Mouse (Mus musculus): ENCODE data around the gene Plekha1. TPM values are rescaled to one million over a fixed set of nuclear protein-coding genes. Genes with fewer than 3 reads are reported as not detected.

Gene Plekha1
- polyA plus RNA-seq, 1 experiment from 2014 or later: 91.6 TPM

GRCm38 (mm10) chr7:130831586-130831985 lies 34.0 kb upstream of the Plekha1 start:
- Histone ChIP-seq H3K4me3 (ENCODE audit: low read length) (no peak overlapping the region), H3K4me1 (ENCODE audit: insufficient read depth, low read length) (peaks cover 20% of the 10 kb centered on the region), H3K27ac (ENCODE audit: low read length) (no peak overlapping the region), H3K36me3 (ENCODE audit: insufficient read depth, low read length) (no peaks in the 10 kb centered on the region), H3K9me3 (ENCODE audit: low read length) (no peaks in the 10 kb centered on the region), H3K9ac (replicated peaks; ENCODE audit: low read length) (no peak overlapping the region), H3K4me2 (replicated peaks; ENCODE audit: low read depth, low read length) (no peak overlapping the region), H3K27me3 (ENCODE audit: insufficient read depth, low read length) (peaks cover 6% of the 10 kb centered on the region; the same call in 1 of the 2 replicates)
- 91% methylated on average over 5 of the region's 5 CpGs for WGBS
- ATAC-seq (ENCODE audit: low FRiP score, low TSS enrichment): no peak

GRCm38 (mm10) chr7:130834299-130834698 lies 31.3 kb upstream of the Plekha1 start:
- no peak overlapping the region for H3K4me3 ChIP-seq (ENCODE audit: low read length)
- no peak overlapping the region; the same call in 1 of the 2 replicates for H3K9ac ChIP-seq (replicated peaks; ENCODE audit: low read length)
- peaks cover 6% of the 10 kb centered on the region; the same call in 1 of the 2 replicates for H3K27me3 ChIP-seq (ENCODE audit: insufficient read depth, low read length)
- 22% methylated on average over 21 of the region's 21 CpGs for WGBS
- no peaks in the 10 kb centered on the region for H3K36me3 ChIP-seq (ENCODE audit: insufficient read depth, low read length)
- peak overlapping the region; percentile 52; the same call in 1 of the 2 replicates for H3K27ac ChIP-seq (ENCODE audit: low read length)
- peaks cover 47% of the 10 kb centered on the region for H3K4me1 ChIP-seq (ENCODE audit: insufficient read depth, low read length)
- peak; percentile 90 for ATAC-seq (ENCODE audit: low FRiP score, low TSS enrichment)
- H3K4me2 ChIP-seq (replicated peaks; ENCODE audit: low read depth, low read length): no peak overlapping the region
- H3K9me3 ChIP-seq (ENCODE audit: low read length): no peaks in the 10 kb centered on the region

GRCm38 (mm10) chr7:130834958-130835861 lies 30.3 kb upstream of the Plekha1 start:
- no peaks in the 10 kb centered on the region for H3K36me3 ChIP-seq (ENCODE audit: insufficient read depth, low read length)
- peak overlapping the region; percentile 52 for H3K27ac ChIP-seq (ENCODE audit: low read length)
- H3K9me3 ChIP-seq (ENCODE audit: low read length): no peaks in the 10 kb centered on the region
- 0 out of 2 replicates have a peak overlapping the region, but pooled peaks have one; percentile 2 for H3K9ac ChIP-seq (replicated peaks; ENCODE audit: low read length)
- H3K27me3 ChIP-seq (ENCODE audit: insufficient read depth, low read length): peaks cover 6% of the 10 kb centered on the region; the same call in 1 of the 2 replicates
- H3K4me2 ChIP-seq (replicated peaks; ENCODE audit: low read depth, low read length): no peak overlapping the region
- H3K4me1 ChIP-seq (ENCODE audit: insufficient read depth, low read length): peaks cover 52% of the 10 kb centered on the region
- H3K4me3 ChIP-seq (ENCODE audit: low read length): no peak overlapping the region
- 7% methylated on average over 18 of the region's 18 CpGs for WGBS
- peak; percentile 18; the same call in 1 of the 2 replicates for ATAC-seq (ENCODE audit: low FRiP score, low TSS enrichment)

DNA sequence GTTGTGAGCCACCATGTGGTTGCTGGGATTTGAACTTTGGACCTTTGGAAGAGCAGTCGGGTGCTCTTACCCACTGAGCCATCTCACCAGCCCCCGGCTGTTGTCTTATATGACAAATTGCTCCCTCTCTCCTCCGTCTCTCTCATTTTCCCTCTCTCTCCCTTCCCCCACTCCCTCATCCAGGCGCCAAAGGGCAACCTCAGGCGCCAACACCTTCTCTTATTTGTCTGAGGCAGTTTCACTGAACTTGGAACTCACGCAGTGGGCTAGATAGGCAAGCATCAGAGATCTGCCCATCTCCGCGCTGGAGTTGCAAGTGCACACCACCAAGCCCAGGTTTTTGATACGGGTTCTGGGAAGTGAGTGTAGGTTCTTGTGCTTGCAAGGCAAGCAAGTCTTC lies 29.5 kb upstream of the Plekha1 start:
- Histone ChIP-seq H3K36me3 (ENCODE audit: insufficient read depth, low read length) (no peaks in the 10 kb centered on the region), H3K9ac (replicated peaks; ENCODE audit: low read length) (no peak overlapping the region), H3K27ac (ENCODE audit: low read length) (peak overlapping the region; percentile 95; the same call in 1 of the 2 replicates), H3K4me2 (replicated peaks; ENCODE audit: low read depth, low read length) (no peak overlapping the region), H3K9me3 (ENCODE audit: low read length) (no peaks in the 10 kb centered on the region), H3K27me3 (ENCODE audit: insufficient read depth, low read length) (peaks cover 6% of the 10 kb centered on the region; the same call in 1 of the 2 replicates), H3K4me3 (ENCODE audit: low read length) (no peak overlapping the region), H3K4me1 (ENCODE audit: insufficient read depth, low read length) (peaks cover 52% of the 10 kb centered on the region)
- 70% methylated on average over 9 of the region's 9 CpGs for WGBS
- ATAC-seq (ENCODE audit: low FRiP score, low TSS enrichment): no peak

GRCm38 (mm10) chr7:130837941-130838657 lies 27.5 kb upstream of the Plekha1 start:
- Histone ChIP-seq H3K27ac (ENCODE audit: low read length) (peak overlapping the region; percentile 95), H3K4me1 (ENCODE audit: insufficient read depth, low read length) (peaks cover 52% of the 10 kb centered on the region), H3K9me3 (ENCODE audit: low read length) (no peaks in the 10 kb centered on the region), H3K4me2 (replicated peaks; ENCODE audit: low read depth, low read length) (peak overlapping the region; percentile 31; the same call in 1 of the 2 replicates), H3K4me3 (ENCODE audit: low read length) (no peak overlapping the region), H3K9ac (replicated peaks; ENCODE audit: low read length) (peak overlapping the region; percentile 38; the same call in 1 of the 2 replicates), H3K36me3 (ENCODE audit: insufficient read depth, low read length) (no peaks in the 10 kb centered on the region), H3K27me3 (ENCODE audit: insufficient read depth, low read length) (peaks cover 6% of the 10 kb centered on the region; the same call in 1 of the 2 replicates)
- WGBS: 36% methylated on average over 12 of the region's 12 CpGs
- peak; percentile 87 for ATAC-seq (ENCODE audit: low FRiP score, low TSS enrichment)

- H3K27me3 ChIP-seq (ENCODE audit: insufficient read depth, low read length): peaks cover 1% of the 10 kb centered on the region; the same call in 1 of the 2 replicates
- peaks cover 52% of the 10 kb centered on the region for H3K4me1 ChIP-seq (ENCODE audit: insufficient read depth, low read length)
- no peaks in the 10 kb centered on the region for H3K36me3 ChIP-seq (ENCODE audit: insufficient read depth, low read length)
- H3K27ac ChIP-seq (ENCODE audit: low read length): peak overlapping the region; percentile 95
- H3K9me3 ChIP-seq (ENCODE audit: low read length): no peaks in the 10 kb centered on the region
- H3K4me3 ChIP-seq (ENCODE audit: low read length): no peak overlapping the region
- ATAC-seq (ENCODE audit: low FRiP score, low TSS enrichment): no peak
- WGBS: 48% methylated on average over 3 of the region's 3 CpGs
- peak overlapping the region; percentile 38; the same call in 1 of the 2 replicates for H3K9ac ChIP-seq (replicated peaks; ENCODE audit: low read length)
- H3K4me2 ChIP-seq (replicated peaks; ENCODE audit: low read depth, low read length): no peak overlapping the region
Observed at GRCm38 (mm10) chr7:130838658-130839025, 26.9 kb upstream of the Plekha1 start.

DNA sequence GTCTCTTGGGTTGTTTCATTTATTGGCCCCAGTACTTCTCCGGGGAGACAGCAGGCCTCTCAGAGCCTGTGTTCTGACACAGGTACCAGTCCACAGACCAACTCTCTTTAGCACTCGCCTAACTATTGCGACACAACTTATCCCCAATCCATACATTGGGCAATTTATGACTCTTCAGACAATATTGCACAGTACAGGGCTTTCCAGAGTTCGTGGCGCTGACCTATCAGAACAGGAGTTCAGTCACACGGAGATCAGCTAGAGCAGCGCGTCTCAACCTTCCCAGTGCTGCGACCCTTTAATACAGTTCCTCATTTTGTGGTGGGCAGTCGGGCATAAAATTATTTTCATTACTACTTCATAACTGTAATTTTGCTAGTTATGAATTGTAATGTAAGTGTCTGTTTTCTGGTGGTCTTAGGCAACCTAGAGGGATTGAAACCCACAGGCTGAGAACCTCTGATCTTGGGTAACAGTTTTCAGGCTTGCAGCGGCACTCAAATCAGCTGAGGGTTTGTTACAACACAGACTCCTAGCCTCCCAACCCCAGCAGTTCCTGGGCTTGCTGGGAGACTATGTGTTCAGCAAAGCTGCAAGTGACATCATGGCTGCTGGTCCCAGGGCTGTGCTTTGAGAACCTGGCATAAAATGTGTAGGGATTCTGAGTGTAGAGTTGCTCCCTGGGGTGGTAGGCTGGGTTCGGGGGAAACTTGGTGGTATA lies 26.0 kb upstream of the Plekha1 start:
- WGBS: 81% methylated on average over 12 of the region's 12 CpGs
- Histone ChIP-seq H3K4me1 (ENCODE audit: insufficient read depth, low read length) (peaks cover 50% of the 10 kb centered on the region), H3K9ac (replicated peaks; ENCODE audit: low read length) (no peak overlapping the region), H3K27ac (ENCODE audit: low read length) (0 out of 2 replicates have a peak overlapping the region, but pooled peaks have one; percentile 95), H3K9me3 (ENCODE audit: low read length) (no peaks in the 10 kb centered on the region), H3K4me2 (replicated peaks; ENCODE audit: low read depth, low read length) (no peak overlapping the region), H3K4me3 (ENCODE audit: low read length) (no peak overlapping the region), H3K36me3 (ENCODE audit: insufficient read depth, low read length) (no peaks in the 10 kb centered on the region), H3K27me3 (ENCODE audit: insufficient read depth, low read length) (no peaks in the 10 kb centered on the region)
- no peak for ATAC-seq (ENCODE audit: low FRiP score, low TSS enrichment)

DNA sequence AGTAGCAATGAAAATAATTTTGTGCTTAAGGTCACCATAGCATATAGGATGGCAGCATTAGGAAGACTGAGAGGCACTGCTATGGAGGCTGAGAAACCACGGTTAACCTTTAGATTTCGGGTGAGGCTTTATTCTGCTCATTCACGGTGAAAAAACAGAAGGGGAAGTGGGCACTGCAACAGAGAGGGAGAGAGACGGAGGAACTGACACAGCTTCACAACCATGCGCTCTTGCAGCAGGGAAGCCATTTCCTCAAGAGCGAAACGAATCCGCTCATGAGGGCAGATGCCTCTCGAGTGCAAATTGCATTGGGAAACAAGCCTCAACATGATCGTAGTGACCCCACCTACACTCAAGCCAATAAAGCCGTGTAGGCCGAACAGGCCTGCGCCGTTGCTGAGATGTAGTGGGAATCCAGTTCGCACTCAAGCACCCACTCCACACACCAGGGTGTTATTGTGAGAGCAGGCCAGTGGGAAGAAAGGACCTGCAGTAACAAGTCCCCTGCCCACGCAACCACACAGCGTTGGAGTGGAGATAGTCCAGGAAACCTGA lies 18.3 kb upstream of the Plekha1 start:
- Histone ChIP-seq H3K27ac (ENCODE audit: low read length) (no peak overlapping the region), H3K4me2 (replicated peaks; ENCODE audit: low read depth, low read length) (no peak overlapping the region), H3K36me3 (ENCODE audit: insufficient read depth, low read length) (no peaks in the 10 kb centered on the region), H3K4me1 (ENCODE audit: insufficient read depth, low read length) (0 out of 2 replicates have a peak, but pooled peaks cover 5% of the 10 kb centered on the region), H3K9me3 (ENCODE audit: low read length) (no peaks in the 10 kb centered on the region), H3K4me3 (ENCODE audit: low read length) (no peak overlapping the region), H3K27me3 (ENCODE audit: insufficient read depth, low read length) (no peaks in the 10 kb centered on the region), H3K9ac (replicated peaks; ENCODE audit: low read length) (no peak overlapping the region)
- no peak for ATAC-seq (ENCODE audit: low FRiP score, low TSS enrichment)
- 85% methylated on average over 17 of the region's 17 CpGs for WGBS

GRCm38 (mm10) chr7:130854684-130855292 lies 10.8 kb upstream of the Plekha1 start:
- no peak for ATAC-seq (ENCODE audit: low FRiP score, low TSS enrichment)
- H3K27ac ChIP-seq (ENCODE audit: low read length): no peak overlapping the region
- 76% methylated on average over 4 of the region's 4 CpGs for WGBS

More at GRCm38 (mm10) chr7:130854684-130855292, 10.8 kb upstream of the Plekha1 start:
- no peaks in the 10 kb centered on the region for H3K27me3 ChIP-seq (ENCODE audit: insufficient read depth, low read length)
- H3K9ac ChIP-seq (replicated peaks; ENCODE audit: low read length): no peak overlapping the region
- no peaks in the 10 kb centered on the region for H3K36me3 ChIP-seq (ENCODE audit: insufficient read depth, low read length)
- H3K4me1 ChIP-seq (ENCODE audit: insufficient read depth, low read length): 0 out of 2 replicates have a peak, but pooled peaks cover 5% of the 10 kb centered on the region
- no peaks in the 10 kb centered on the region for H3K9me3 ChIP-seq (ENCODE audit: low read length)
- no peak overlapping the region for H3K4me3 ChIP-seq (ENCODE audit: low read length)
- no peak overlapping the region for H3K4me2 ChIP-seq (replicated peaks; ENCODE audit: low read depth, low read length)
